Mouse (Mus musculus) C2C12 (cell line): Measurements from ENCODE around the gene Inpp5b. TPM values are rescaled to one million over a fixed set of nuclear protein-coding genes. Genes with fewer than 3 reads are reported as not detected.
"Not testable (repeated sequence)": the region's sequence is repeated elsewhere in the genome, so short reads cannot be mapped to it uniquely, and the experiment has no call there.

ENCODE experiments used
- H3K27me3 ChIP-seq: one replicate; pipeline ENCODE4 v1.6.1; 2011; ENCODE audit not compliant: control insufficient read depth, insufficient read depth, insufficient read length
- H3K36me3 ChIP-seq: one replicate; pipeline ENCODE4 v1.6.1; 2011; ENCODE audit not compliant: control insufficient read depth, insufficient read depth
- H3K4me3 ChIP-seq: one replicate; pipeline ENCODE4 v1.5.1; 2011; ENCODE audit warnings: mild to moderate bottlenecking, control low read depth; ENCODE audit not compliant: poor library complexity, insufficient read depth, severe bottlenecking
- H3K79me2 ChIP-seq: one replicate; pipeline ENCODE4 v1.6.1; 2011; ENCODE audit not compliant: control insufficient read depth, insufficient read depth
- H3K79me3 ChIP-seq: one replicate; pipeline ENCODE4 v1.6.1; 2011; ENCODE audit warnings: low read depth, control low read depth
- H3ac ChIP-seq: one replicate; pipeline ENCODE3; 2011; ENCODE audit warnings: low read depth; ENCODE audit not compliant: control insufficient read depth, insufficient read length
- CEBPB ChIP-seq: IDR thresholded peaks from one replicate; pipeline ENCODE4 v1.6.1; 2011; ENCODE audit warnings: low read depth, mild to moderate bottlenecking, control low read depth, moderate library complexity
- CTCF ChIP-seq: IDR thresholded peaks from one replicate; pipeline ENCODE4 v1.5.1; 2011; ENCODE audit not compliant: control insufficient read depth, insufficient read depth, insufficient read length
- FOSL1 ChIP-seq: IDR thresholded peaks from one replicate; pipeline ENCODE4 v1.8.0; 2011; ENCODE audit warnings: mild to moderate bottlenecking, low read length; ENCODE audit not compliant: poor library complexity, insufficient read depth, severe bottlenecking
- MAX ChIP-seq: IDR thresholded peaks from one replicate; pipeline ENCODE4 v1.6.1; 2011; ENCODE audit warnings: mild to moderate bottlenecking, control low read depth
- MYOD1 ChIP-seq: IDR thresholded peaks from one replicate; pipeline ENCODE4 v1.6.1; 2011; ENCODE audit warnings: low read depth; ENCODE audit not compliant: control insufficient read depth, insufficient read length
- MYOG ChIP-seq: IDR thresholded peaks from one replicate; pipeline ENCODE4 v1.6.1; 2011; ENCODE audit not compliant: control insufficient read depth, insufficient read length; ENCODE audit errors: extremely low read depth
- USF1 ChIP-seq: IDR thresholded peaks from one replicate; pipeline ENCODE4 v1.6.1; 2011; ENCODE audit warnings: low read depth, mild to moderate bottlenecking, control low read depth, moderate library complexity
- polyA plus RNA-seq: library from polyadenylated mRNA; unstranded; fragments of >200 nt; fragmentation: generic; extraction: Trizol; gene quantifications from one replicate; pipeline ENCODE4 v1.2.1, GENCODE M21; 2012; ENCODE audit warnings: missing spikeins

Gene Inpp5b
- polyA plus RNA-seq, 1 experiment, result 13.8 TPM

DNA sequence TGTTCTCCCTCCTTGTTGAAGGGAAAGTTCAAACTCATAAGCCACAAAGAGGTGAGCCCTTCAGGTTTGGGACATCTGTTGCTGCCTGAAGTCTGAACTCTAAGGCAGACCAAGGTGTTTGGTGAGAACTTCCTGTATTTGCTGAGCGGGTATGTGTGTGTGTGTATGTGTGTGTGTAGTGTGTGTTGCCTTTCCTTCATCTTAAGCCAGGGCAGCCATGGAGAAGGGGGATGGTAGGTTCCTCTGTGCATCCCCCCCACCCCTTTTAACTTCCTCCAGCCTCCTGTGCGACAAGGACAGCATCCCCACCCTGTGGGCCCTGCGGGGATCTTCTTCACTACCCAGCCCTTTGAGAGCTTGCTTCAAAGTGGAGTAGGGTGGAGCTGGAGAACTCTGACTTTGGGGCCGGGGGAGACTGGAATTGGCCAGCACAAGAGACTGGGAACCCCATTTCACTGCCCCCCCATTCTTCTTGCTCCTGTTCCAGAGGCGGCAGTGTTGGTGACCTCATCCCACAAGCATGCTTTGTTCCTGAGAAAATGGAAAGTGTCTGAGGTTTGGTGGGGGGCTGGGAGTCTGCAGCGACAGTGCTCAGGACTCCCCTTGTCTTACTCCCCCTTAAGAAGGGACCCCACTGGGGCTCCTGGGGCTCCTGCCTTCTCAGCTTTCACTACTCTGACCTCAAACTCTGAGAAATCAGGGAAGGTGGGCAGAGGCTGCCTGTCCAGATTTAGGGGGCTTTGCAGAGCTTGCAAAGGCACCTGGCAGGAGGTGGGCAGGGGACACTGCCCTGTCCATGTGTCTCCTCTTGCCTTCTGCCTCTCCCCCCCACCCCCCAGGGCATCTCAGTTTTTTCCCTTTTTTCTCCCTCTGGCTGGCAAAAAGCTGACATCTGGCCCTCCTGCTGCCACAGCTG lies 37.5 kb upstream of the Inpp5b start:
- no peak for TF ChIP-seq MAX
- no peak for TF ChIP-seq USF1
- no peak for TF ChIP-seq MYOG
- TF ChIP-seq MYOD1, result no peak
- TF ChIP-seq CEBPB, result no peak
- TF ChIP-seq FOSL1, result no peak
- TF ChIP-seq CTCF, result no peak
- Histone ChIP-seq H3K79me2 (peaks cover 76% of the 10 kb centered on the region), H3K4me3 (peak overlapping the region; percentile 62), H3K27me3 (no peaks in the 10 kb centered on the region), H3K36me3 (peaks cover 44% of the 10 kb centered on the region), H3ac (peak overlapping the region; percentile 58), H3K79me3 (peaks cover 65% of the 10 kb centered on the region)

DNA sequence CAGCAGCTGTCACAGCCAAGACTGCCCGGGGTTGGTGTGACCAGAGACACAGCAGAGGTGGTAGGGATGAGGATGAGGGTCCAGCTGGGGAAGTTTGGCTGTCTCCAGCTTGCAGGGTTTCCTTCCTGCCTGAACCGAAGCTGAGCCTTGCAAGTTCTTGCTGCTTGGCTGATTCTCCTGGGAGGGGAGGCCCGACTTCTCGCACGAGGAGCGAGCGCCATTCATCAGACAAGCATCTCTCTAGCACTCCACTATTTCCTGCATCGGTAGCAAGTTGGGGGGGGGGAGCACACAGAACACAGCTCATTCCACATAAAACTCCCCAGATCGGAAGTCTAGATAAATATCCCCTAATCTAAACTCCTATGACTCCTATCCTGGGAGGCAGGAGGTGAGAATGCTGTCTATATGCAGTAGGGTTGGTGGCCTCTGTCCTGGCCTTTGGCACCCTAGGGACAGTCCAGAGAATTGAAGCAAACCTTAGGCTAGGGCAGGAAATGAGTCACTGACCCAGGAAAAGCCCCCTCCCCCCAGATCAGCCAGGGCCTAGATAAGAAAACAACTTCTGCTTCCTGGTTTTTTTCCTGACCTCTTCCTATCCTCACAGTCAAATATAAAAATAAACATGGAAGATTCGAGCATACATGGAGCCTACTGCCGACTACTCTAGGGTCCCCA lies 36.7 kb upstream of the Inpp5b start:
- Histone ChIP-seq H3ac (peak overlapping the region; percentile 58), H3K27me3 (no peaks in the 10 kb centered on the region), H3K4me3 (peak overlapping the region; percentile 62), H3K79me3 (peaks cover 65% of the 10 kb centered on the region), H3K79me2 (peaks cover 76% of the 10 kb centered on the region), H3K36me3 (peaks cover 44% of the 10 kb centered on the region)
- TF ChIP-seq MYOD1 (peak; percentile 50), CTCF (no peak)

DNA sequence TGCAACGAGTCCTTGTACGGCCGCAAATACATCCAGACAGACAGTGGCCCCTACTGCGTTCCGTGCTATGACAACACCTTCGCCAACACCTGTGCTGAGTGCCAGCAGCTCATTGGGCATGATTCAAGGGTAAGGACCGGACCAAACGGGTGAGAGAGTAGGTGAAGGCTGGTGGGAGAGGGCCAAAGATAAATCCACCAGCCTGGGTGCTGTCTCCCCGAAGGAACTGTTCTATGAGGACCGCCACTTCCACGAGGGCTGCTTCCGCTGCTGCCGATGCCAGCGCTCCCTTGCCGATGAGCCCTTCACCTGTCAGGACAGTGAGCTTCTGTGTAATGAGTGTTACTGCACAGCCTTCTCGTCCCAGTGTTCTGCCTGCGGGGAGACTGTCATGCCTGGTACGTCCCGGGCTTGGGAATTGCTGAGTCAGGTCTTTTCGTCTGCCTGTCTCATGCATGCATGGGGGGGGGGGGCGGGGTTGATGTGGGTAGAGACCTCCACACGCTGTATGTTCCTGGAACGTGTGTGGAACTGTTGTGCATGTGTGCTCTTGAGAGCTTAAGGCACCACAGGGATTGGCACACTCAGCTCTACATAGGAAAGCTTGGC lies 35.9 kb upstream of the Inpp5b start:
- H3K36me3 ChIP-seq, result peaks cover 44% of the 10 kb centered on the region
- H3K79me2 ChIP-seq, result peaks cover 73% of the 10 kb centered on the region
- TF ChIP-seq MAX (no peak), FOSL1 (no peak), USF1 (no peak), MYOG (no peak), CEBPB (no peak), MYOD1 (no peak), CTCF (no peak)
- H3K4me3 ChIP-seq, result peak overlapping the region; percentile 62
- no peaks in the 10 kb centered on the region for H3K27me3 ChIP-seq
- H3ac ChIP-seq, result peak overlapping the region; percentile 43
- H3K79me3 ChIP-seq, result peaks cover 63% of the 10 kb centered on the region

GRCm38 (mm10) chr4:124707381-124708199 lies 34.1 kb upstream of the Inpp5b start:
- H3K27me3 ChIP-seq, H3K4me3 ChIP-seq: not testable (repeated sequence)
- peaks cover 46% of the 10 kb centered on the region for H3K79me3 ChIP-seq
- H3ac ChIP-seq, result peak overlapping the region; percentile 42
- H3K36me3 ChIP-seq, result peaks cover 44% of the 10 kb centered on the region
- peaks cover 54% of the 10 kb centered on the region for H3K79me2 ChIP-seq

DNA sequence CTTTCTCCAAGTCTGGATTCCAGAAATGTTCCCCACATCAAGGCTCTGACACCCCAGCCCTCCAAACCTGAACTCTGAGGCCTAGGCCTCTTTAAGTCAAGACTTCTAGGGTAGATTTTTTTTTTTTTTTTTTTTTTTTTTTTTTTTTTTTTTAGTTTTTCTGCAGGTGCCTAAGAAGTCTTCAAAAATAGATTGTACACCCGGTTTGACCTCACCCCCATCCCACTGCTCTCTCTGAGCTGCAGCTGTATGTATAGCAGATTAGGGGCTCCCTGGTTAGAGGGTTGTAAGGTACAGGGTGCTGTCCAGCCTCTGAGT lies 33.5 kb upstream of the Inpp5b start:
- H3K4me3 ChIP-seq, H3K27me3 ChIP-seq, H3ac ChIP-seq: not testable (repeated sequence)
- H3K79me3 ChIP-seq, result peaks cover 40% of the 10 kb centered on the region
- peaks cover 49% of the 10 kb centered on the region for H3K79me2 ChIP-seq
- H3K36me3 ChIP-seq, result peaks cover 44% of the 10 kb centered on the region
